Comparison of ENCODE assay signal across 8 mouse cellular contexts in the genomic region with DNA sequence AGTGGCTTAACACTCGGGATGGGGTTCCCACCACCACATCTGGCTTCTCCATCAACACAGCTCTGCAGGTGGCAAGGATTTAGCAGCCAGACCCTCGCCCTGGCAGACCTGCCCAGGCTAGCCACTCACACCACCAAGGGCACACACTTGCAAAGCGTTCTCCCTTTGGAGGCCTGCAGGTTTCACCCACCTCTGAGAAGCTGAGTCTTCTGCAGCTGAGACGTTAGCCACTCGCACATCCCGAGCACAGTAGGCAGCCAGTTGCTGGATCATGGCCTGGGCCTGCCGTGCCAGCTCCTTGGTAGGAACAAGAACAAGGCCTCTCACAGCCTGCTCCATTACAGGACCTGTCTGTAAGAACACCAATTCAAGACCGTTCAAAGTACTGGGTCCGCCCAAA. TPM values are rescaled to one million over a fixed set of nuclear protein-coding genes. Genes with fewer than 3 reads are reported as not detected.
DNase-seq lines count a peak whose midpoint lies in the region; ATAC-seq and TF ChIP-seq lines count a peak whose summit lies in the region.

No protein-coding gene starts in this region.

- peaks cover 59% of the 10 kb centered on the region for H3K36me3 ChIP-seq in heart, embryonic 15.5 days
- H3K36me3 ChIP-seq in G1E (replicated peaks) (peaks cover 77% of the 10 kb centered on the region), macrophage (ENCODE audit: inconsistent target) (peaks cover 54% of the 10 kb centered on the region)
- peaks cover 59% of the 10 kb centered on the region for H3K36me3 ChIP-seq in forebrain, postnatal 0 days (ENCODE audit: insufficient read depth)

- H3K27ac ChIP-seq in heart, embryonic 15.5 days: no peak overlapping the region
- H3K27ac ChIP-seq in forebrain, postnatal 0 days (ENCODE audit: low read depth, low read length): no peak overlapping the region
- peak overlapping the region; percentile 80; the same call in 1 of the 2 replicates for H3K27ac ChIP-seq in macrophage

- H3K4me2 ChIP-seq in heart, embryonic 15.5 days: peak overlapping the region; percentile 91
- peak overlapping the region; percentile 76 for H3K4me2 ChIP-seq in forebrain, postnatal 0 days (ENCODE audit: low read depth)

- H3K27me3 ChIP-seq in heart, embryonic 15.5 days: no peaks in the 10 kb centered on the region
- H3K27me3 ChIP-seq in G1E (ENCODE audit: insufficient read depth, low read length): no peaks in the 10 kb centered on the region
- H3K27me3 ChIP-seq in forebrain, postnatal 0 days (ENCODE audit: insufficient read depth, low read length): no peaks in the 10 kb centered on the region

- H3K4me1 ChIP-seq in heart, embryonic 15.5 days (replicated peaks): peaks cover 17% of the 10 kb centered on the region
- peaks cover 59% of the 10 kb centered on the region for H3K4me1 ChIP-seq in G1E (ENCODE audit: insufficient read depth, low read depth, low read length)
- peaks cover 9% of the 10 kb centered on the region for H3K4me1 ChIP-seq in forebrain, postnatal 0 days (ENCODE audit: insufficient read depth)

- no peak for ATAC-seq in heart, embryonic 15.5 days (replicated peaks; ENCODE audit: insufficient number of reproducible peaks, insufficient read depth, low FRiP score, low read depth)
- ATAC-seq in G1E (ENCODE audit: extremely low read depth, insufficient number of reproducible peaks, low FRiP score, poor library complexity, severe bottlenecking): no peak
- no peak for ATAC-seq in forebrain, postnatal 0 days

- WGBS in heart, embryonic 15.5 days: 60% methylated on average over 9 of the region's 9 CpGs
- WGBS in forebrain, postnatal 0 days: 71% methylated on average over 9 of the region's 9 CpGs
- WGBS in macrophage (ENCODE audit: missing documents): 76% methylated on average over 9 of the region's 9 CpGs

- no peak for DNase-seq in heart, adult 9 months (ENCODE audit: low spot score in 2 of 2)
- DNase-seq in G1E (ENCODE audit: low spot score) (no peak), MN1 (ENCODE audit: low spot score) (no peak)
- DNase-seq in forebrain, postnatal 0 days: no peak
- no peak for DNase-seq in adrenal gland, postnatal 10 days
- no peak for DNase-seq in left cerebral cortex, adult 18-20 months (ENCODE audit: low spot score in 2 of 2)

- H3K9me3 ChIP-seq in heart, embryonic 15.5 days (replicated peaks): no peaks in the 10 kb centered on the region
- H3K9me3 ChIP-seq in G1E (replicated peaks): no peaks in the 10 kb centered on the region
- H3K9me3 ChIP-seq in forebrain, postnatal 0 days (ENCODE audit: low read length): no peaks in the 10 kb centered on the region

- no peak for TF ChIP-seq CTCF in G1E (IDR thresholded peaks at IDR 0.05; ENCODE audit: low read depth, low read length)
- no peak for TF ChIP-seq CTCF in forebrain, postnatal 0 days (IDR thresholded peaks at IDR 0.05; ENCODE audit: low read depth)

- H3K79me2 ChIP-seq in macrophage (ENCODE audit: inconsistent target): peaks cover 24% of the 10 kb centered on the region

- peak overlapping the region; percentile 89 for H3K9ac ChIP-seq in heart, embryonic 15.5 days
- peak overlapping the region; percentile 64 for H3K9ac ChIP-seq in forebrain, postnatal 0 days

- H3K4me3 ChIP-seq in heart, embryonic 15.5 days: peak overlapping the region; percentile 84
- peak overlapping the region; percentile 99 for H3K4me3 ChIP-seq in G1E (ENCODE audit: low read depth, low read length)
- peak overlapping the region; percentile 81 for H3K4me3 ChIP-seq in forebrain, postnatal 0 days (ENCODE audit: low read depth, low read length)
- peak overlapping the region; percentile 100 for H3K4me3 ChIP-seq in macrophage (ENCODE audit: inconsistent target)

RNA-seq across cellular contexts. Expression of gene Ddx56, which starts 1.0 kb away (rescaled TPM):
- 45.8 and 60.3 TPM in 2 replicates for polyA plus RNA-seq in heart, embryonic 15.5 days (2015; fragmentation: Nextera tagmentation; extraction: Ambion mirVana)
- total RNA-seq in G1E (2014; fragmentation: Nextera tagmentation) (35.8 and 40.6 TPM in 2 replicates), G1E (2017) (42.5 and 47.4 TPM in 2 replicates)
- polyA plus RNA-seq in G1E (2012) (16.9 and 20.4 TPM in 2 replicates), macrophage (2018) (13.2 to 43.0 TPM (median 17.6 TPM) in 3 replicates)
- 70.4 and 76.9 TPM in 2 replicates for total RNA-seq in forebrain, postnatal 0 days (2014; rRNA removed)
- 65.7 and 71.3 TPM in 2 replicates for polyA plus RNA-seq in forebrain, postnatal 0 days (2015; fragmentation: Nextera tagmentation; extraction: Ambion mirVana)
- 10 to 100 TPM; 13.6 to 66.0 (median 40.8) TPM for total RNA-seq in macrophage (2018; cell fraction: chromatin; rRNA removed)
- total RNA-seq in macrophage (2018; cell fraction: cytosol; rRNA removed): 10 to 100 TPM; 15.2 to 26.0 (median 20.9) TPM
- 10 to 100 TPM; 15.1 to 69.0 (median 25.0) TPM for total RNA-seq in macrophage (2018; cell fraction: nucleus; rRNA removed)
- 10 to 100 TPM; 49.8 to 52.7 TPM for total RNA-seq in adrenal gland, postnatal 10 days (2021)
- 10 to 100 TPM; 45.6 to 48.6 TPM for total RNA-seq in left cerebral cortex, adult 18-20 months (2021)

RNA-seq across cellular contexts. Expression of gene Tmed4, which starts 8.0 kb away (rescaled TPM):
- 76.0 and 84.3 TPM in 2 replicates for polyA plus RNA-seq in heart, embryonic 15.5 days (2015; fragmentation: Nextera tagmentation; extraction: Ambion mirVana)
- total RNA-seq in G1E (2014; fragmentation: Nextera tagmentation) (39.7 and 45.1 TPM in 2 replicates), G1E (2017) (34.7 and 36.1 TPM in 2 replicates)
- polyA plus RNA-seq in G1E (2012) (33.2 and 38.1 TPM in 2 replicates), macrophage (2018) (45.3 to 56.5 TPM (median 55.9 TPM) in 3 replicates)
- 67.9 and 70.4 TPM in 2 replicates for total RNA-seq in forebrain, postnatal 0 days (2014; rRNA removed)
- 95.0 and 95.5 TPM in 2 replicates for polyA plus RNA-seq in forebrain, postnatal 0 days (2015; fragmentation: Nextera tagmentation; extraction: Ambion mirVana)
- total RNA-seq in macrophage (2018; cell fraction: chromatin; rRNA removed): 10 to 100 TPM in 21 of 26 experiments, 1 to 10 TPM in 5; 5.8 to 52.1 (median 23.9) TPM
- total RNA-seq in macrophage (2018; cell fraction: cytosol; rRNA removed): 10 to 100 TPM; 41.3 to 61.2 (median 54.5) TPM
- total RNA-seq in macrophage (2018; cell fraction: nucleus; rRNA removed): 10 to 100 TPM; 27.1 to 70.9 (median 44.3) TPM
- 10 to 100 TPM; 83.3 to 86.5 TPM for total RNA-seq in adrenal gland, postnatal 10 days (2021)
- 10 to 100 TPM; 94.1 to 99.1 TPM for total RNA-seq in left cerebral cortex, adult 18-20 months (2021)

RNA-seq across cellular contexts. Expression of gene Ogdh, which starts 24.8 kb away (rescaled TPM):
- 264 and 278 TPM in 2 replicates for polyA plus RNA-seq in heart, embryonic 15.5 days (2015; fragmentation: Nextera tagmentation; extraction: Ambion mirVana)
- total RNA-seq in G1E (2014; fragmentation: Nextera tagmentation): 97.5 and 108 TPM in 2 replicates
- 57.7 and 65.5 TPM in 2 replicates for total RNA-seq in G1E (2017)
- polyA plus RNA-seq in G1E (2012): 33.1 and 49.5 TPM in 2 replicates
- 75.8 and 97.4 TPM in 2 replicates for total RNA-seq in forebrain, postnatal 0 days (2014; rRNA removed)
- 107 and 124 TPM in 2 replicates for polyA plus RNA-seq in forebrain, postnatal 0 days (2015; fragmentation: Nextera tagmentation; extraction: Ambion mirVana)
- total RNA-seq in macrophage (2018; cell fraction: chromatin; rRNA removed): 100 to 1,000 TPM in 14 of 26 experiments, 10 to 100 TPM in 12; 40.4 to 138 (median 104) TPM
- 100 to 1,000 TPM in 2 of 26 experiments, 10 to 100 TPM in 24; 68.4 to 103 (median 89.7) TPM for total RNA-seq in macrophage (2018; cell fraction: cytosol; rRNA removed)
- 100 to 1,000 TPM in 9 of 26 experiments, 10 to 100 TPM in 17; 50.3 to 122 (median 93.4) TPM for total RNA-seq in macrophage (2018; cell fraction: nucleus; rRNA removed)
- 73.2 to 90.4 TPM (median 78.8 TPM) in 3 replicates for polyA plus RNA-seq in macrophage (2018)
- total RNA-seq in adrenal gland, postnatal 10 days (2021): 100 to 1,000 TPM; 854 to 941 TPM
- 100 to 1,000 TPM; 228 to 260 TPM for total RNA-seq in left cerebral cortex, adult 18-20 months (2021)

RNA-seq across cellular contexts. Expression of gene Npc1l1, which starts 36.7 kb away (rescaled TPM):
- polyA plus RNA-seq in heart, embryonic 15.5 days (2015; fragmentation: Nextera tagmentation; extraction: Ambion mirVana): not detected in 2 replicates
- total RNA-seq in G1E (2014; fragmentation: Nextera tagmentation) (0.24 TPM in 1 of 2 replicates, not detected in the other), G1E (2017) (0.06 and 0.16 TPM in 2 replicates)
- polyA plus RNA-seq in G1E (2012) (not detected in 2 replicates), macrophage (2018) (0.03 TPM in 1 of 3 replicates, not detected in the others)
- total RNA-seq in forebrain, postnatal 0 days (2014; rRNA removed): not detected in 2 replicates
- polyA plus RNA-seq in forebrain, postnatal 0 days (2015; fragmentation: Nextera tagmentation; extraction: Ambion mirVana): not detected in 2 replicates
- under 1 TPM in 14 of 26 experiments, not detected in 12; 0.12 to 0.39 (median 0.23) TPM for total RNA-seq in macrophage (2018; cell fraction: chromatin; rRNA removed)
- total RNA-seq in macrophage (2018; cell fraction: cytosol; rRNA removed): not detected
- total RNA-seq in macrophage (2018; cell fraction: nucleus; rRNA removed): under 1 TPM in 11 of 26 experiments, not detected in 15; 0.06 to 0.32 (median 0.16) TPM
- total RNA-seq in adrenal gland, postnatal 10 days (2021): not detected
- total RNA-seq in left cerebral cortex, adult 18-20 months (2021): under 1 TPM; 0.63 to 0.68 TPM
